ENCODE assay signal across 16 mouse cellular contexts in genomic region chr6:80185489-80186113, GRCm38 (mm10).
"Had no signal": no experiment of that assay in that cellular context is flagged by ENCODE, and none has a peak within 500 bp of the region (broad histone marks: within the 10 kb centered on the region; RNA-seq: fewer than 3 reads in every experiment).

No protein-coding gene starts in this region.

- H3K9ac ChIP-seq: limb, embryonic 15.5 days; liver, embryonic 12.5 days; lung, embryonic 14.5 days; neural tube, embryonic 15.5 days had no signal

- DNase-seq: kidney, adult 9 months; kidney, postnatal 36 days; layer of hippocampus, adult 9-11 months; layer of hippocampus, postnatal 36 days; lung, embryonic 14.5 days; lung, postnatal 10 days; lung, postnatal 4 days; right cerebral cortex, postnatal 4 days; spleen, adult 18-20 months; thymus, adult 2 months; thymus, postnatal 25 days had no signal

- H3K27ac ChIP-seq: kidney, postnatal 0 days; limb, embryonic 15.5 days; liver, embryonic 12.5 days; neural tube, embryonic 15.5 days had no signal

- H3K36me3 ChIP-seq: limb, embryonic 15.5 days; liver, embryonic 12.5 days; neural tube, embryonic 15.5 days had no signal

- H3K4me1 ChIP-seq: limb, embryonic 15.5 days; liver, embryonic 12.5 days; neural tube, embryonic 15.5 days had no signal

- ATAC-seq: liver, embryonic 12.5 days had no signal

- H3K4me2 ChIP-seq: limb, embryonic 15.5 days; liver, embryonic 12.5 days; lung, embryonic 14.5 days; neural tube, embryonic 15.5 days had no signal

- H3K27me3 ChIP-seq: limb, embryonic 15.5 days; liver, embryonic 12.5 days; neural tube, embryonic 15.5 days had no signal

- H3K9me3 ChIP-seq: limb, embryonic 15.5 days; liver, embryonic 12.5 days; neural tube, embryonic 15.5 days had no signal

- H3K4me3 ChIP-seq: limb, embryonic 15.5 days; liver, embryonic 12.5 days; myocyte; neural tube, embryonic 15.5 days had no signal
